8 mouse cellular contexts compared by ENCODE assay signal in genomic region chr19:3451170-3451569, GRCm38 (mm10). TPM values are rescaled to one million over a fixed set of nuclear protein-coding genes. Genes with fewer than 3 reads are reported as not detected.
DNase-seq lines count a peak whose midpoint lies in the region; ATAC-seq lines count a peak whose summit lies in the region.

No protein-coding gene starts in this region.

- no peak overlapping the region for H3K4me2 ChIP-seq in liver, embryonic 13.5 days
- H3K4me2 ChIP-seq in neural tube, embryonic 12.5 days (replicated peaks), result no peak overlapping the region

- no peaks in the 10 kb centered on the region for H3K4me1 ChIP-seq in liver, embryonic 13.5 days (replicated peaks)
- H3K4me1 ChIP-seq in neural tube, embryonic 12.5 days, result no peaks in the 10 kb centered on the region

- H3K9ac ChIP-seq in liver, embryonic 13.5 days, result no peak overlapping the region
- H3K9ac ChIP-seq in neural tube, embryonic 12.5 days, result no peak overlapping the region

- H3K36me3 ChIP-seq in liver, embryonic 13.5 days, result peaks cover 33% of the 10 kb centered on the region
- peaks cover 31% of the 10 kb centered on the region for H3K36me3 ChIP-seq in neural tube, embryonic 12.5 days

- peak; percentile 56 for ATAC-seq in granulocyte monocyte progenitor cell, adult 5-6 weeks (replicated peaks; ENCODE audit: poor library complexity, severe bottlenecking)
- ATAC-seq in liver, embryonic 13.5 days (ENCODE audit: low read depth), result peak; percentile 49; the same call in 1 of the 2 replicates
- peak; percentile 80 for ATAC-seq in neural tube, embryonic 12.5 days (ENCODE audit: low FRiP score, low read depth)

- H3K27ac ChIP-seq in liver, embryonic 13.5 days, result no peak overlapping the region
- H3K27ac ChIP-seq in neural tube, embryonic 12.5 days, result no peak overlapping the region

- WGBS in liver, embryonic 13.5 days (ENCODE audit: insufficient replicate concordance), result 29% methylated on average over 6 of the region's 6 CpGs
- 31% methylated on average over 6 of the region's 6 CpGs for WGBS in neural tube, embryonic 12.5 days

- H3K9me3 ChIP-seq in liver, embryonic 13.5 days (replicated peaks), result no peaks in the 10 kb centered on the region
- H3K9me3 ChIP-seq in neural tube, embryonic 12.5 days, result no peaks in the 10 kb centered on the region

- no peaks in the 10 kb centered on the region for H3K27me3 ChIP-seq in liver, embryonic 13.5 days
- no peaks in the 10 kb centered on the region for H3K27me3 ChIP-seq in neural tube, embryonic 12.5 days (replicated peaks)

- no peak overlapping the region for H3K4me3 ChIP-seq in liver, embryonic 13.5 days (replicated peaks)
- H3K4me3 ChIP-seq in neural tube, embryonic 12.5 days, result no peak overlapping the region

- peak; percentile 65 for DNase-seq in CD4-positive helper T cell, adult 2 months (ENCODE audit: low read depth, low spot score)
- DNase-seq in adrenal gland, adult 2 months, result peak; percentile 72
- peak; percentile 90 for DNase-seq in embryo, embryonic 11 days
- DNase-seq in kidney, postnatal 14 days, result peak; percentile 80
- peak; percentile 31 for DNase-seq in liver, embryonic 13.5 days
- peak; percentile 65 for DNase-seq in testis, postnatal 10 days (ENCODE audit: low spot score)

RNA-seq across cellular contexts. Expression of gene Gal, which starts 36.8 kb away (rescaled TPM):
- 100 to 1,000 TPM in 1 of 2 experiments, 10 to 100 TPM in 1; 62.8 to 123 TPM for total RNA-seq in adrenal gland, adult 2 months (2021)
- 70.8 and 161 TPM in 2 replicates for polyA plus RNA-seq in adrenal gland, adult 2 months (2012; rRNA removed)
- total RNA-seq in granulocyte monocyte progenitor cell, adult 5-6 weeks (2014; fragmentation: Nextera tagmentation), result not detected in 2 replicates
- total RNA-seq in granulocyte monocyte progenitor cell, adult 5-6 weeks (2017), result not detected in 2 replicates
- polyA plus RNA-seq in liver, embryonic 13.5 days (2015; fragmentation: Nextera tagmentation; extraction: Ambion mirVana), result 0.14 TPM in 1 of 2 replicates, not detected in the other
- polyA plus RNA-seq in neural tube, embryonic 12.5 days (2016; fragmentation: Nextera tagmentation; extraction: Ambion mirVana), result 16.3 and 28.7 TPM in 2 replicates

Comparison
In these comparisons a context has a peak if more than half of its experiments do, and no peak if none do; other contexts are left out.
1. DNase-seq: peak in every context shown above with its lines; median percentile 90 in embryo, embryonic 11 days; 80 in kidney, postnatal 14 days; 72 in adrenal gland, adult 2 months; 65 in CD4-positive helper T cell, adult 2 months; 65 in testis, postnatal 10 days; 31 in liver, embryonic 13.5 days.
2. RNA of gene Gal, which starts 36.8 kb away (polyA plus RNA-seq): 70.8 to 161 TPM in adrenal gland, adult 2 months and 16.3 to 28.7 TPM in neural tube, embryonic 12.5 days; 0.14 TPM in liver, embryonic 13.5 days; every median in the first group is over 10 times any median in the second.
3. Peak in every context shown above with its lines, with median percentiles within 50 percentile points of each other: ATAC-seq.